Mouse (Mus musculus): ENCODE results near the gene Fpr2.
"Not testable (repeated sequence)": the region's sequence is repeated elsewhere in the genome, so short reads cannot be mapped to it uniquely, and the experiment has no call there.

Gene Fpr2

DNA sequence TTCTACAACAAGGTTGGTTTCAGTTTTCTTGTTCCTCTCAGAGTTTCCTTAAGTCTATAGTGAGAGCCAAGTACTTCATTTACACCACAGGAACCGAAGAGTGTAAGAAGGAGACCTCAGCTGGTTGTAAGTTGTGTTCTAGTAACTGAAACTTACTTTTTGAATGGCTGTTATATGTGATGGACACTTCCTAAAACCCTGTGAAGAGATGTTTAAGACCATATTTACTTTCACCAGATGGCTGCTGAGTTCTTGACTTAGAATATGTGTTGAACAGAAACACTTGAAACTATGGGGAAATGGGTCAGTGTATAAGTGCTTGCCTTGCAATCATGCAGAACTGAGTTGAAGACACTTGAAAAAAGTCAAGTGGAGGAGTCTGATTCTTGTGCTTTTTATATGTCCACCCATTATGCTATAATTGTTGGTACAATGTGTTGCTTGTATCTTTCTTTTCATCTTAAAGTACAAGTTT, at the start of gene Fpr2, which contains the start of gene Fpr3:
Gene Fpr2, plus strand, starts transcription at position 51 of the 475 bp plus-strand sequence.
Gene Fpr3, plus strand, starts transcription at position 79 of the 475 bp plus-strand sequence.
- DNase-seq (ENCODE audit: extremely low read depth, low read depth) = no peak

DNA sequence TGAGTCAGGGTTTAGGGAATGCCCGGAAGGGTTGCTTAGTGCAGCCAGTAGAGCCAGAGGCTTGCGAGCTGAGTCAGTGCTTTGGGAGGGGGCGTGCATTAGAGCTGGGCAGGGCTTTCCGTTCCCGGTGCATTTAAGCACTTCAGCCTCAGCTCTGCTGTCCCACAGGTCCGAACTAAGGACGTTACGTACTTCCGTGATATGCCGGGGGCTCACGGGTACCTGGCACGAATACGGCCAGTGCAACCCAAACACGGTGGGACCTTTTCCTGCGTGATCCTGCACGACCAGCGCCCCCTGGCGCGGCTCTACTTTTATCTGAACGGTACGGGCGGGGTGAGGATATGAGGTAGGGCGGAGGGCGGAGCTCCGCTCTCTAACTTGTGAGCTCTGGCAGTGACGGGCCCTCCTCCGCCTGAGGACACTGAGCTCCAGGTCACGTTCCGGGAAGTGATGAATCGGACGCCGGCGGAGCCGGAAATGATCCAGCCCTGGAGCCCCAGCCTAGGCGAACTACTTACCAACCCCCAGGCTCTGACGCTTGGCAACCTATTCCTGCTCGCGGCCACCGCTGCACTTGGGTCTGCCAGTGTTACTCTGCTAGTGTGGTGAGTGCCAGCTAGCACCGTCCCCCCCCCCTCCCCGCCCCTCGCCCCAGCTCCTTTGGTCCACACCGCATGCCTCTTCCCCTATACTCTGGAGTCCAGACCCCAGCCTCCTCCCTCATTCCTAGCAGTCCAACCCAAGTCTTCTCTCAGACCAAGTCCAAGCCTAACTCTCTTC, 49.5 kb upstream of the Fpr2 start:
- DNase-seq (ENCODE audit: extremely low read depth, low read depth) = peak; percentile 87

DNA sequence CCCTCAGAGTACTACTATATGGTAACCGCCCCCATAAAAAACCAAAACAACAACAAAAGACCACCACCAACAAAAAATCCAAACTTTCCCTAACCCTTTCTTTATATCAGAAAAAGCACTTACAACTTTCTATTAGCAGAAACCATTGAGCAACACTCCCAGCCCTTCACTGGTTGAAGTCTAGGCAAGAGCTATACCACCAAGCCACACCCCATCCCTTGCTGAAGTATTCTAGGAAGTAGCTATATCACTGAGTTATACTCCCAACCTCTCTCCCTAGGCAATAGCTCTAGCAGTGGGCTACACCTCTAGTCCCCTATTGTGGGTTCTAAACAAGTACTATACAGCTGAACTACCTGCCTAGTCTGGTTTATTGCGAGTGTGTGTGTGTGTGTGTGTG, 48.3 kb upstream of the Fpr2 start:
- no peak for DNase-seq (ENCODE audit: extremely low read depth, low read depth)

DNA sequence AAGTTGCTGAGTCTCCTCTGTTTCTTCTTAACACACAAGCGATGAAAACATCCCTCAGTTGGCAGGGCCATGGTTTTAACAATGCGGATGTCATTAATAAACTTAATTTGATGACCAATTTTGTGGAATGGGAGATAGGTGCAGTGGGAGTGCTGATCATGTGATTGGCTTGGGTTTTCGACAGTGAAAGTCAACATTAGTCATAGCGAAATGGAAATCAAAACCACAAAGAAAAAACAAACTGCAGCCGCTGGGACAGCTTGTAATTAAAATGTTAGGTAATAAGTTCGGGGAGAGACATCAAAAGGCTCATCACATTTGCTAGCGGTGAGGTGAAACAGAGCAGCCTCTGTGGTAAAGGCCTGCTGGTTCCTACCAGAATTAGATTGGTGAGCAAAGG, 46.8 kb upstream of the Fpr2 start:
- DNase-seq (ENCODE audit: extremely low read depth, low read depth) = no peak

DNA sequence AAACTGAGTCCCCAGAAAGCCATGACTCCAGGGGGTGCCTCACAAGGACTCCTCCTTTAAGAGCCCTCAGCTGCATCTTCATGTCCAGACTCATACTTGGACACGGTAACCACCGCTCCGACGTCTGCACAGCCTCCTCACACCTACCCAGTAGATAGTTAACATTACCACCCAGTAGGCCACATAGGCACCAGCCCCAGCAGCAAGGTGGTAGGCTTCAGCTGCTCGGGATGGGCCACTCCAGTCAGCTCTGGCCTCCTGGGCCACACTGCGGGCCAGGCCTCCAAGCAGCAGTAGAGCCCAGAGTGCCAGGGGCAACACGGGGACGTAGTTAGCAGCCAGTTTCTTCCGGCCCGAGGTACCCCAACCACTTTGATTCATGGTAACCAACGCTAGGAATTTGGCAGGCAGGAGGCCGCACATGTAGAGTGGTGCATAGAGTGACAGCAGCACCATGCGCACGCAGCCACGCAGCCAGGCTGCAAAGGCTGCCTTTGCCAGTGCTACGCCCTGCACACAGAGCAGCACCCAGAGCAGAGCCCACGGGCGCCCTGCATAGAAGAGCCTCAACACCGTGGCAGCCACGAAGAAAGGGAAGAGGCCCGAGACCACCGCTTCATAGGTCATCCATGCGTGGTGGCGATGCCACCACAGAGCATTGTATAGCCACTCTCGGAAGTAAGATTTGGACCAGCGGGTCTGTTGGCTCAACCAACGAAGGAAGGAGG, 43.9 kb upstream of the Fpr2 start:
- DNase-seq (ENCODE audit: extremely low read depth, low read depth) = no peak

DNA sequence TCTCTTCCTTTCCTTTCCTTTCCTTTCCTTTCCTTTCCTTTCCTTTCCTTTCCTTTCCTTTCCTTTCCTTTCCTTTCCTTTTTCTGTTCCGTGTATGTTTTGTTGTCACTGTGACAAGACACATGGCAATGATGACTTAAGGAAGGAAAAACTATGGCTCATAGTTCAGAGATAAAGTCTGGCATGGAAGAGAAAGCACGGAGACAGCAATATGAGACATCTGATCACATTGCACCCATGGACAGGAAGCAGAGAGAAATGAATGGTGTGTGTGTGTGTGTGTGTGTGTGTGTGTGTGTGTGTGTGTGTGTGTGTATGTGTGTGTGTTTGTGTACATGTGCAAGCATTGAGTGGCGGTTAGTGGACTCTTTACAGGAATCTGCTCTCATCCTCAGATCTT, 43.0 kb upstream of the Fpr2 start:
- DNase-seq (ENCODE audit: extremely low read depth, low read depth) = not testable (repeated sequence)

DNA sequence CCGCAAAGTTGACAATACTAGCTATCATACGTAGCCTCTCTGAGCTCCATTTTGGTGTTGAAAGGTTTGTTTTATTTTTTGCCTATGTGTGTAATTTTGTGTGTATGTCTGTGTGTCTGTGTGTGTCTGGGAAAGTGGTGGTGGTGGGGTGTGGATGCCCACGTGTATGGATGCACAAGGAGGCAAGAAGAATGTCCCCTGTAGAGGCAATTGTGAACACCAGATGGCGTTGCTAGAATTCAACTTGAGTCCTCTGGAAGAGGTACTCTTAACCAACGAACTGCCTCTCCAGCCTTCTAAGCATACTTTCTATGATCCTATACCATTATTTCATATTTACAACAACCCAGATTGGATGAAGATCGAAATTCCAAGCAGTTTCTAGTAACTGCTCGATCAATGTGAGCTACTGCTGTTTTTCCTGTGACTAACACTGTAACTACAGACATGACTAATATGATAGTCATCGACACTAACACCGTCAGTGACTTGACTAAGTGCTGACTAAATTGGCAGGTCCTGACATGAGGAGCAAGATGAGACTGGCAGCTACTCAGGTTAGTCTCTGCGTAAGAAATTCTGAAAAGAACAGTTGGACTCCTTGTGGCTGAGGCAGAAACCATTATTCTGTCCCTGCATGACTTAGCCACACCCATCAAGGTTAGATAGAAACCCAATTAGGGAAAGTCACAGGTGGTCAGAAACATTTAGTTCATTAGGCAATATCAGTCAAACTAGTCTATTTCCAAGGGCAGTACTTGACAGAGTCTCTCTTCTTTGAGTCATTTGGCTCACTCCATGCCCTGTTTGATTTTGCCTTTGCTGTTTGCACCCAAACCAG, 42.2 kb upstream of the Fpr2 start:
- DNase-seq (ENCODE audit: extremely low read depth, low read depth) = no peak

DNA sequence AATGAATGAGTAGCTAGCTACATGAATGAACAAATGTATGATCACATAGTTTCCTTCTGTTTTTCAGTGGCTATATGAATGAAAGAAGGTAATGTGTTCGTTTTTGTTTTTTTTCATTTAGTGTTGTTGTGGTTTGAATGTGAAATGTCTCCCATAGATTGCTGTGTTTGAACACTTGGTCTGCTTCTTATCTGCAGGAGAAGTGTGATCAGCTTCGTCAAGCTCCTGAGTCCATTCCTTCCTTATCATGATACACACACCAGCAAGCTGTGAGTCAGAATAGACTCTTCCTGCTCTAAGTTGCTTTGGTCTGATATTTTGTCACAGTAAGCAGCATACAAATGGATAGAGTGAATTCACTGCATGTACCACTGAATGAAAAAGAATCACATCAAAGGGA, 38.6 kb upstream of the Fpr2 start:
- DNase-seq (ENCODE audit: extremely low read depth, low read depth) = peak; percentile 85

DNA sequence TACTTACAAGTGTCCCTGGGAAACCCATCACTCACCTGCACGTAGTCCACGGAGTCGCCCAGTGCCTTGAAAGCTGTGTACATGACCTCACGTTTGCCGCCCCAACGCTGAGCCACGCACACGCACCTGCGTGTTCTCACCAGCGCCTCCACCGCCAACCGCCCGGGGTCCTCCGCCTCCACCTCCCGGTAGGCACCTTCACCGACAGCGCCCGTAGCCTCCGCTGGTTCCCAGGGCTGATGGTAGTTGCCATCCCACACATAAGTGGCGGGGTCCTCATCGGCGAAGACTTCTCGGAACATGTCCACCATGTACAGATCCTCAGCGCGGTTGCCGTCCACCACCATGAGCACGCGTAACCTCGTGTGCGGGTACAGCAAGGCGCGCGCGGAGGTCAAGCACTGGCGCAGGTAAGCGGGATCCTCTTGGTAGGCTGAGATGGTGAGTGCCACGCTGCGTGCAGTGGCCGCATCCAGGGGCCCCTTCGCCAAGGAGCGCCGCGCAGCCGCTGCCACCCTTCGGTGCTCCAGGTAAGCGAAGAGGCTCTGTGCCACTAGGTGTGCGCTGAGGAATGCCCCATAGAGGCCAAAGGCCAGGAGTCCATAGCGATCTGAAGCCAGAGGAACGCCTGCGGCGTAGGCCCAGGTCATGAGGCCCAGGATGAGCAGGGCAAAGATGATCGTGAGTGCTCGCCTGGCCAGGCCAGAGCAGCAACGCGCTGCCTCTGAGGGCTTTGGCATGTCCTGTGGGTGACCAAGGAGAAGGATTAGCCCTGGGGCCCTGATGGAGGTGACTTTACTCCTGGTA, 37.5 kb upstream of the Fpr2 start:
- DNase-seq (ENCODE audit: extremely low read depth, low read depth) = no peak

DNA sequence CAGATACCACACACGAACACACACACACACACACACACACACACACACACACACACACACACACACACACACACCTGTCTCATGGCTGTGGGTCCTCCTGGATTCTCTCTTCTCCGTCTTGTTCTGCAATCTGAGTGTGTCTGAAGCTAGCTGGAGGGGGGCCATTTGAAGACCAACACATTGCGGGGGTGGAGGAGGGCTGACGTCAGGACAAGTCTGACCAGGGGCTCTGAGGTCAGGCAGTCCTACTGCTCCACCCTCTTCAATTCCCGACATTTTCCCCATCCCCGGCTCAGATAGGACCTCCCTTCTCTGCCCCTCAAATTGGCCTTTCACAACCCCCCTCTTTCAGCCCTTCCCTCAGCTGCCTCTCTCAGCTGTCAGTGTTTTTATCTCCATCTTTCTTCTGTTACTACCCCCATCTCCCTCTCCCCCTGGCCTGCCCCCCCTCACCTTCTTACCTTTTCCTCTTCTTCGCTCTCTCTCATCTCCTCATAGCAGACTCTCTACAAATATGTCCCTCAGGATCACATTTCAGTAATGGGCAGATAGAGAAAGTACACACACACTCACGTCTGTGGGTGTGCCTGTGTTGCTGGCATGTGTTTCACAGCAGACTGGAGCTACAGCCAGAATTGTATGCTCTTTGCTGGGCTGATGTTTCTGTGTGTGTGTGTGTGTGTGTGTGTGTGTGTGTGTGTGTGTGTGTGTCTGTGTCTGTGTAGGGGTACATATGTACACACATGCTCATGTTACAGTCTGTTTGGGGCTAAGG, 32.4 kb upstream of the Fpr2 start, which contains the start of gene Has1:
Gene Has1, minus strand, starts transcription at position 142 of the 775 bp plus-strand sequence.
- no peak for DNase-seq (ENCODE audit: extremely low read depth, low read depth)

DNA sequence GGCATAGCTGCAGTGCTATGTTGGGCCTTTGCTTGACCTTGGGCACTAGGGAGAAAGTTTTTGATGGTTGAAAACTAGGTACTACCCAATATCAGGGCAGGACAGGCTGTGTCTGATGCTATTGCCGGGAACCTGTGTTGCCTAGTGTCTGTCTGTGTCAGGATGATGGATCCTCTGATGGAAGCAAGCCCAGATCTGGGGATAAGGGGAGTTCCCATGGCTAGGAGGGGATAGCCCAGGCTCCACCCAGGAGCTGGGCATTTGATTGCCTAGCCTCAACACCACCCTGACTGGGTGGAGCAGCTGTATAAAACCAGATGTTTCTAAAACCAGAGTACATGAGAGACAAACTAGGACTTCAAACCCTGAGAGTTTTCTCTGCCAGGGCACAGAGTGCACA, 31.0 kb upstream of the Fpr2 start:
- DNase-seq (ENCODE audit: extremely low read depth, low read depth) = no peak

DNA sequence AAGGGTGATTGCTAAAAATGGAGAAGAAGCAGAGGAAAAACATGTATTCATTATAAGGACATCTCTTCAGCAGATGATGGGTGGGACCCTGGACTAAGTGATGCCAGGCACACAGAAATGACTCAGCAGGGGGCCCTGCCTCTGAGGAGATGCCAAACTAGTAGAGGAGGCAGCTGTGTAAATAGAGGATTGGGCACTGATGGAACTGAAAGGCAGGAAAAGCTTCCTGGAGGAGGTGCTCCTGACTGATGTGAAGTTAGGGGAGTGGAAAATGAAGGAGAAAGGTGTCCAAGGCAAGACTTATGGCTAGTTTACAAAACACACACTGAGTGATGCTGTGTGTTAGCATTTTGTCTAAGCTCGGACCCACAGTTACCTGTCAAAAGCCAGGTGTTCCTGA, 30.2 kb upstream of the Fpr2 start:
- no peak for DNase-seq (ENCODE audit: extremely low read depth, low read depth)

DNA sequence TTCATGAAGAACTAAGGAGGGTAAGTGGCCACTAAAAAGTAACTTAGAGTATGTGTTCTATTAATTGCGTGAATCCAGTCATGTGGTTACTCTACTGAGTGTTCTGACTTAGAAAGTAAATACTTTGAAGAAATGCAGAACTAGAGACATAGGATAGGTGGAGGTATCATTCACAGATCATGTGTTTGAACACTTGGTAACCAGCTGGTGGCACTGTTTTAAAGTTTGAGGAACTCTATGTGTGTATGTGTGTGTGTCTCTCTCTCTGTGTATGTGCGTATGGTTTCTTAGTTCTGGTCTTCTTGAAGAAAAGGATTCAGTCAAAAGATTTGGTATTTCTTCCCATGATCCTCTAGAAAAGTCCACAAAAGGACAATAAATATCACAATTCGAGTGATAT, 27.5 kb upstream of the Fpr2 start:
- DNase-seq (ENCODE audit: extremely low read depth, low read depth) = no peak

DNA sequence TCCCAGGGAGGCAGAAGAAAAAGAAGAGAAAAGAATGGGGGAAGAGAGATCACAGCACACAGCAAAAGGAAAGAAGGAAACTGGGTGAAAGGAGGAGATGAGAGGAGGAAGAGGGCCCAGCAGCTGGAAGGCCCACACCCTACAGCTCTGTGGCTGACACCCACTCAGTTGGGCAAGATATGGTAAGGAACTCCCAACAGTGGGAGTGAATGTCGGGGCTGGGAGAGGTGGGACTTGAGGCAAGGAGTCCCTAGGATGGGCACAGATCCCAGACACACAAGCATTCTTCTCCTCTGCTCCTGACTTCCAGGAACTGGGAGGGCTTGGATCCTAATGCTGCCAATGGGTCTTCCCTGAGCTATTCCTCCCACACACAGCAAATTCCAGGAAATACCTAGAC, 25.3 kb upstream of the Fpr2 start:
- no peak for DNase-seq (ENCODE audit: extremely low read depth, low read depth)

DNA sequence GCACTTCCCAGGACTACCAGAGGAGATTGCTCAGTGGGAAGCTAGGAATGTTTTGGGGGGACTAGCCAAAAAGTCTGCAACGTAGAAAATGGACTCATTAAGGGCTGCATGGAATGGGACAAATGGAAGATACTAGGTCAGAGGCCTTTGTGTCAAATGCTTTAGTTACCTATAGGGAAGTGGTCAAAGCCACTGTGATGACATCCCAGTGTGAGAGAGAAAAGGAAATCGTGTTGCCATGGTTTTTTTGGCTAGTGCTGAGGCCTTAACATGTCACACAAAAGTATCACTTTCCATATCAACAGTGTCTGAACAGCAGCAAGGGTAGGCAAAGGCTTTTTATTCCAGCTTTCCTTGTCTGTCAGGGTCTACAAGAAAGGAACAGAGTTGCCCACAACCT, 22.5 kb upstream of the Fpr2 start:
- no peak for DNase-seq (ENCODE audit: extremely low read depth, low read depth)

DNA sequence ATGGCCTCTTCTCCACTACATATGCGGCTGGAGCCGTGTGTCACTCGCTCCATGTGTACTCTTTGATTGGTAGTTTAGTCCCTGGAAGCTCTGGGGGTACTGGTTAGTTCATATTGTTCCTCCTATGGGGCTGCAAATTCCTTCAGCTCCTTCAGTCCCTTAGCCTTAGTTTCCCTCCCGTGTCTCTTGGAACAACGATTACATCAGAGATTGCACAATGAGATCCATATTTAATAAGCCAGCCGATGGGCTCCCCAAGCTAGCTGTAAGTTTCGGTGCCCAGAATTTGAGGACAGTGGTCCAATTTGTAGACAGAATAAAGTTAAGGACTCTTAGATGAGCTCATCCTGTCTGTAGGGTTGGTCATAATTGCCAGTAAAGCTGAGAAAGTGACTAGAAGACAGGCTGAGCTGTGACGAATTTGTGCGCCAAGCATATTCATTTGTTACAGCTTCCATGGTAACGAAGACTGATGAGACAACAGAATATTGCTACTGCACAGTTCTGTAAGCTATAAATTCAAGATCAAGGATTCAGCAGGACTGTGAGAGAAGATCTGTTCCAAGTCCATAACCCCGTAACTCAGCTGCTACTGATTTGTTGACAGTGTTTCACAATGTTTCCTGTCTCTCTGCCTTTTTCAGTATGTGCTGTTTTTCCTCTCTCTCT, 20.7 kb upstream of the Fpr2 start:
- DNase-seq (ENCODE audit: extremely low read depth, low read depth) = no peak

DNA sequence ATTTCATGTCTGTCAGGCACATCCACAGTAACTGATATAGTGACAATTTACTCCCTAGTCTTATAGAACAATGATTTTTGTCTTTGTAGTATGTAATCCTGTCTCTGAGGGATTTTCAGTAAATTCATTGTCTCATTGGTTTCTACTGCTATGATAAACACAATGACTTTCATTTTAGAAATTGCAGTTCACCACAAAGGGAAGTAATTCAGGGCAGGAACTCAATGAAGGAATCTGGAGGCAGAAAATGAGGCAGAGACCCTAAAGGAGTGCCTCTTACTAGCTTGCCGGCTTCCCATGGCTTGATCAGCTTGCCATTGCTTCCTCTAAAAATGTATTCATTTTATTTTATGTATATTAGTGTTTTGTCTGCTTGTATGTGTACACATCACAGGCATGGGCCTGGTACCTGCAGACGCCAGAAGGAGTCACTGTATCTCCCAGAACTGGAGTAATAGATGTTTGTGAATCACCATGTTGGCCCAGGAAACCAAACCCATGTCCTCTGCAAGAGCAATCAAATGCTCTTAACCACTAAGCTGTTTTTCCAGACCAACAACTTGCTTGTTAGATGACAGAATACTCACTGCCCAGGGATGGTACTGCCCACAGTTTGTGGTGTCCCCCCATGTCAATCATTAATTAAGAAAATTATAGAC, 16.6 kb upstream of the Fpr2 start:
- no peak for DNase-seq (ENCODE audit: extremely low read depth, low read depth)

DNA sequence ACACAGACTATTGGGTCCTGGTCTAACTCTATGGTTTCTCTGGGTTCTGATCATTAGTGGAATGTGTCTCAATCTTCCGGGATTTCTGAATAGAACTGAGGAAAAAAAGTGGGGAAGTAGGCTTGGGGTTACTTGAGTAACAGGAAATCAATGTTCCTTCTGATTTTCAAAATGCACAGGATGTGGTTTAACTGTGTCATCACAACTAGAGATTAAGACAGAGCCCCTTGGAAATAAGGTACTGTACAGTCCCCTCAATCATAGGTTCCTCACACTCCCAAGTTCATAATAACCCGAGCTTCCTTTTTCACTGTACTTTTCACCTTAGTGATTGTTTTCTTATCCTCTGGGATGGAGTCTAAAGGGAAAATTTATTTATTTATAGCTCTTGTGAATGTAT, 15.9 kb upstream of the Fpr2 start:
- no peak for DNase-seq (ENCODE audit: extremely low read depth, low read depth)

DNA sequence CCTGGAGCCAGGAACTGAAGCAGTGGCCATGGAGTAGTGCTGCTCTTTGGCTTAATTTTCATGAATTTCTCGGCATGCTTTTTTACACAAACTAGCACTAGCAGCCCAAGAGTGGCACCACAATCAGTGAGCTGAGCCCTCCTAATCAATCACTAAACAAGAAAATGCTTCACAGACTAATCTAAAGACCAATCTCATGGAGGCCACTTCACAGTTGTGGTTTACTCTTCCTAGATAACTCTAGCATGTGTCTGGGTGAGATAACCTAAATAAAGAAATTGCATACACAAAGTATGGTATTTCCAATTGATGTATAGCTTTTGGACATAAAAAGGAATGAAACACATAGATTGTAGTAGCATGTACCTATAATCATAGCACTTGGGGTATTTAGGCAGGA, 8.3 kb upstream of the Fpr2 start:
- no peak for DNase-seq (ENCODE audit: extremely low read depth, low read depth)
